Mouse (Mus musculus) ovary, postnatal 10 days (tissue): ENCODE results near the gene Tspan31.

ENCODE experiments used
- DNase-seq: peaks from one replicate; pipeline ENCODE4 v3.0.0; 2022; ENCODE audit warnings: low spot score

Gene Tspan31

GRCm38 (mm10) chr10:127041774-127042338 lies 28.2 kb downstream of the Tspan31 start:
- DNase-seq = peak; percentile 88

- no peak for DNase-seq
Measured at GRCm38 (mm10) chr10:127041274-127041766, 28.7 kb downstream of the Tspan31 start, which contains the start of the genes Mettl1 and Eef1akmt3. Gene Mettl1, plus strand, starts transcription at chr10:127041414. Gene Eef1akmt3, minus strand, starts transcription at chr10:127041513.

DNA sequence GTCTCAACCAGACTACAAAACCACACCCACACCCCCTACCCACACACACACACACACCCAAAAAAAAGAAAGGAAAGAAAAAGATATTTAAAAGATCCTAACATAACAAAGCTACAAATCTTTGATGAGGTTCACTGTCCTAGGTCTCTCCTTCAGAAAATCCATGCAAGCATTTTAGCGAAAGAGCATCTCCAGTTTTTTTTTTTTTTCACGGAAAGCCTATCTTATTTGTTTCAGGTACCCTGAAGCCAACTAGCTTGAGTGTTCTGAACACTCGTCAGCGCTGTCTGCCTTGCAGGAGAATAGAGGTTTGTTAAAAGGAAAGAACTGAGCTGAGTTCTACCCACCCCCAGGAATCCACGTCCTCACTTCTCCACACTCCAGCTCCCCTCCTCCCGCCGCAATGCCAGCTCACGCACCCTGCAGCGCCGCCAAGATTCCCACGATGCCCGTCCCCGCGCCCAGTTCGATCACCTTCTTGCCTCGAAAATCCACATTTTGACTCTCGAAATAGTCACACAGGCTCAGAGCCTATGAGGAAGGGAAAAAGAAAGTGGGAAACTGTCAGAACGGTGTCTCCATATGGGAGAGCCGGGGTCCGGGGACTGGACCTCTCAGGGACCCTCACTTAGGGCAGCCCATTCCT lies 29.4 kb downstream of the Tspan31 start:
- DNase-seq = no peak

DNA sequence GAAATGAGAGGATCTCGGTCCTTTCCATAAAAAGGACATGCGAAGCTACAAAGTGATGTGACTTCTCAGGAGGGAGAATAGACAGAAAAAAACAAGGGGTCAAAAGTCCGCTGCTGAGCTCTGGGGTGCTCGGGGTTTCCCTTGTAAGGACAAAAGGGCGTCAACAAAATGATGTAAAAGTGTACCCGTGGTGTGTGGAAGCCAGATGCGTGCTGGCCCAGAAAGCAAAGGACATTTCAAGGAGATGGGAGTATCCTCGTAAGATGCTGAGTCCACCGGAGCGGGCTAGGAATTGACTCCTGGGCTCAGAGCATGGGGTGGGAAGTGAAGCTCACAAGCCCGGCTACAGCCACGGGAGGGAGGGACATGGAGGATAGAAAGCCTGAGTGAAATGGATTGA lies 32.4 kb downstream of the Tspan31 start:
- DNase-seq = no peak

DNA sequence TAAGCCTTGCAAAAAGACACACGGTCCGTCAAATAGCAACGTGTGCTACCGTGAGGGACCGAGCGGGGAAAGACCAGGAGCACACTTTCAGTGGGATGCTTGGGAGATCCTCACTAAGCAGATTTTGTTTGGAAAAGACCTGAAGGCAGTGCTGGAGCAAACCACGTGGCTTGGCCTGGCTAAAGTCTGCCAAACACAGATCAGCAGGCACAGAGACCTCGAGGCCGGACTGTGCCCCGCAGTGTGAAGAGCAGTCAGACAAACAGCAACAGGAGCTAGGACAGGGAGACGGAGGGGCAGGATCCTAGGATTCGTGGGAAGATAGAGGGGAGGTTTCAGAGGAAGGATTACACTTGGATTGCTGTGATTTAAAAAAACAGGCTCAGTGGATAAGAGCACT lies 33.8 kb downstream of the Tspan31 start:
- no peak for DNase-seq

- DNase-seq = no peak
Measured at GRCm38 (mm10) chr10:127033301-127033741, 36.7 kb downstream of the Tspan31 start.

GRCm38 (mm10) chr10:127030336-127031296 lies 39.4 kb downstream of the Tspan31 start, which contains the start of gene Tsfm:
Gene Tsfm, minus strand, starts transcription at chr10:127030840.
- peak; percentile 90 for DNase-seq

DNA sequence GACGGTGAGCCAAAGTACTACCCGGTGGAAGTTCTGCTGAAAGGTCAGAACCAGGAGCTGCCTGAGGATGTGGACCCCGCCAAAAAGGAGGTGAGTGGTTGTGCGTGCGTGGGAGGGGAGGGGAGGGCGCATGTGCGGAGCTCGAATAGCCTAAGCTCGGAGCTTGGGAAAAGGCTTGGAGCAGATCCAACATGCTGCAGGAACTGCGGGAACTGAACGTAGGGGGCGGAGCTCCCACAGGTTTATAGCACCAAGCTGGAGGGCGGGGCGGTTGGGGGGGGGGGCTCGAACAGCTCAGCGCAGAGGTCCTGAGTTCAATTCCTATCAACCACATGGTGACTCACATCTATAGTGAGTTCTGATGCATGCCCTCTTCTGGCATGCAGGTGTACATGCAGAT lies 51.6 kb downstream of the Tspan31 start:
- no peak for DNase-seq
